Mouse (Mus musculus) layer of hippocampus, postnatal 25 days (tissue): ENCODE data around the gene Cxcl9. TPM values are rescaled to one million over a fixed set of nuclear protein-coding genes. Genes with fewer than 3 reads are reported as not detected.

Source experiments
- DNase-seq, 2 experiments: peaks; one replicate each; pipeline ENCODE4 v3.0.0; 2022; ENCODE audit warnings: mixed read lengths in 2 of 2, low spot score in 1 of 2; ENCODE audit errors: extremely low spot score in 1 of 2
- total RNA-seq, 2 experiments: library from RNA; stranded (reverse); gene quantifications; 2 replicates each; pipeline ENCODE4 v1.2.3; 2021

Cxcl9 gene
- total RNA-seq, 2 experiments from 2014 or later, result not detected

GRCm38 (mm10) chr5:92287840-92288239, 40.0 kb downstream of the Cxcl9 start:
- no peak for DNase-seq

DNA sequence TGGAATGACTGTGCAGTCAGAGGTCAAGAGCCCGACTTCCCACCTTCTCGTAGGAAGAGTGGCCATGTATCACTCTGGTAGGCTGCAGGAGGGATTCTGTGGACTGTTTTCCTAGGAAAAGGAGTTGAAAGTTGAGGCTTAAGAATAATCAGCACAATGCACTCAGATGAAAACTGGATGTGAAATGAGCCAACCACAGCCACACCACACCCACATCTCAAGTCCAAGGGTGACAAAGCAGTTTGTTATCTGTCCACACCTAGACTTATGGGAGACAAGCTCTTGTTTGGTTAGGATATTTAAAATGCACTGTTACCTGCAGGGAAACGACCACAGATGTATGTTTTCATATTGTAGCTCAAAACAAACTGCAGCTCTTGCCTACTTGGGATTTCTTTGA, 44.8 kb downstream of the Cxcl9 start:
- no peak for DNase-seq

GRCm38 (mm10) chr5:92282571-92282970, 45.3 kb downstream of the Cxcl9 start:
- peak in 1 of 2 experiments; percentile 18 for DNase-seq

DNA sequence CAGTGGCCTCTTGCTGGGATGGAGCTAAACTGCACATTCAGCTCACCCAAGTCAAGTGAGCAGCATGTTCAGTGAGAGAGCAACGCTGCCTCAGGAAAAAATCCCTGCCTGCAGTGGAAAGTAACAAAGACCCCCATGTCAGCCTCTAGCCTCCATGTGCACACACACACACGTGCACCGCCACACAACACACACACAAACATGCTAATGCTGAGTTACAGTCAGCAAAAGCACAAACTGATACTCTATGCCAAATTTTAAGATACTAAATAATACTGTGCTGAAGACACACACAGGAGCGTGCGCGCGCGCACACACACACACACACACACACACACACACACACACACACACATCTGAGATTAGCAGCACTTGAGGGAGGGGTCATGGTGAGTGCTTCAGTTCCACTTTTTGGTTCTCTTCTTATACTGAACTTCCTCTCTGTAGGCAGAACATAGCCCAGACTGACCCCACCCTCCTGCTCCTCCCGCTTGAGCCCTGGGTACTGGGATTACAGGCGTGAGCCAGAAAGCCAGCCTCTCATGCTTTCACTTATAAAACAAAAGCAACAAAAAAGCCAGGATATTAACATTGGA, 48.8 kb downstream of the Cxcl9 start:
- no peak for DNase-seq

DNA sequence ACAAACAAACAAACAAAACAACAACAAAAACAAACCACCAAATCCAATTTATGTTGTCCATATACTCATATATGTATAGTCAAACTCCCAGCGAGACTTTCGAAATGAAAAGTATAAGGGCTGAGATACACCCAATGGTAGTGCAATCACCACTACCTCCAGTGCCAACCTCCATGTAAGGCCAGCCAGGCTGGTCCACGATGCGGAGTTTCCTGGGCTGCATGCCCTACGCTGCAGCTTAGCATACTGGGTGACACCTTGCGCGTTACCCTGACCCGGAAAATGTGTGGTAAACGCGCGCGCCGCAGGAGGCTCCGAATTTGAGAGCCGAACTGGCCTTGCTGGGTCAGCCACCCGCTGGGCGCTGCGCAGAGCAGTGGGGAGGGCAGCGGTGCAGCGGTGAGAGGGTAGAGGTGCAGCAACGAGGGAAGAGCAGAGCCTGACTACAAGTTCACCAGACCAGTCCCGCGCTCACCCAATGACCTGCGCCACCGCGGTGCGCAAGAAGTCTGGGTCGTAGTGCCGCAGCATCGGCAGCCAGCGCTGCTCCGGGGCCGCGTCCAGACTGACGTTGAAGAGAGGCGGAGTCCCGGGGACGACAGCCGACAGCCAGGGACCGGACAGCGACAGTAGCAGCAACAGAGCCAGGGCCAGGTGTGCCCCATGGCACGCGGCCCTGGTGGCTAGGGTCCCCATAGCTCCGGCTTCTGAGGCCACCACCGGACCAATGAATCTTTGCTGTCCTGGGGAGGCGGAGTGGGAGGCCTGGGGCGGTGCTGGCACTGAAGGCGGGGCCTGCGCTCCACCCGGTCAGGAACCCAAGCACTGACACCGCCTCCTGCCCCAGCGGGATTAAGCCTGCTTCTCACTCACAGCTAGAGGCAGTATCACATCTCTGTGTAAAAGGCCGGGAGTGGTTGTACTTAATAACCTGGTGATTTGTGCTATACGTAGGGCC, 50.2 kb downstream of the Cxcl9 start, which contains the start of gene Naaa:
Gene Naaa, minus strand, starts transcription at position 734 of the 958 bp plus-strand sequence.
- peak; percentile 63 to 74 for DNase-seq

Other genes starting within 250 kb of the Cxcl9 start
- gene G3bp2, start 244.4 kb downstream of the Cxcl9 start, total RNA-seq, result 100 to 1,000 TPM; 214 to 234 TPM
- gene Uso1, start 190.1 kb downstream of the Cxcl9 start, total RNA-seq, result 10 to 100 TPM; 81.8 to 83.5 TPM
- not detected for gene U90926, start 112.7 kb downstream of the Cxcl9 start, total RNA-seq
- gene Ppef2, start 71.8 kb downstream of the Cxcl9 start, total RNA-seq, result under 1 TPM in 1 of 2 experiments, not detected in 1; 0.79 TPM
- gene Naaa, start 49.9 kb downstream of the Cxcl9 start, total RNA-seq, result 10 to 100 TPM; 46.4 to 48.1 TPM
- 10 to 100 TPM; 20.1 to 25.5 TPM for gene Sdad1, start 17.6 kb downstream of the Cxcl9 start, total RNA-seq
- 1 to 10 TPM; 5.0 to 5.5 TPM for gene Art3, start 3.7 kb upstream of the Cxcl9 start, total RNA-seq
- not detected for gene Cxcl10, start 20.8 kb upstream of the Cxcl9 start, total RNA-seq
- gene Nup54, start 107.1 kb upstream of the Cxcl9 start, total RNA-seq, result 10 to 100 TPM; 30.0 to 38.5 TPM
- 10 to 100 TPM; 91.2 to 92.7 TPM for gene Scarb2, start 178.8 kb upstream of the Cxcl9 start, total RNA-seq
- under 1 TPM in 1 of 2 experiments, not detected in 1; 0.42 TPM for gene Fam47e, start 227.0 kb upstream of the Cxcl9 start, total RNA-seq